Mouse (Mus musculus) lung, postnatal 0 days (tissue): Measurements from ENCODE around the gene Abr.

Experiments
- CTCF ChIP-seq: IDR thresholded peaks from 2 replicates; pipeline ENCODE4 v1.5.1; 2016; ENCODE audit warnings: antibody characterized with exemption, mild to moderate bottlenecking
- EP300 ChIP-seq: IDR thresholded peaks from 2 replicates; pipeline ENCODE4 v1.6.1; 2016; ENCODE audit warnings: antibody characterized with exemption, mild to moderate bottlenecking, control low read depth

GRCm38 (mm10) chr11:76439666-76440065 lies 182.4 kb downstream of the Abr start:
- no peak for TF ChIP-seq CTCF
- no peak for TF ChIP-seq EP300
